Mouse (Mus musculus) heart, embryonic 12.5 days (tissue): ENCODE measurements around the gene Galp. TPM values are rescaled to one million over a fixed set of nuclear protein-coding genes. Genes with fewer than 3 reads are reported as not detected.

Experiments used
- ATAC-seq: fragments of 200-750 bp; cut with Nextera tagmentation; 2 replicates; pipeline ENCODE4 v1.8.0; 2017; ENCODE audit warnings: moderate TSS enrichment, moderate library complexity; ENCODE audit not compliant: insufficient number of reproducible peaks, low FRiP score
- H3K27ac ChIP-seq: fragments of 300-500 bp; sonication (generic); 2 replicates; pipeline ENCODE4 v1.5.1; 2016; ENCODE audit warnings: mild to moderate bottlenecking, moderate library complexity; ENCODE audit not compliant: poor library complexity, severe bottlenecking
- H3K27me3 ChIP-seq: fragments of 300-500 bp; sonication (generic); replicated peaks from 2 replicates; pipeline ENCODE4 v1.6.1; 2016; ENCODE audit warnings: mild to moderate bottlenecking, moderate library complexity
- H3K36me3 ChIP-seq: fragments of 300-500 bp; sonication (generic); 2 replicates; pipeline ENCODE4 v1.6.1; 2016; ENCODE audit warnings: mild to moderate bottlenecking, moderate library complexity
- H3K4me1 ChIP-seq: fragments of 300-500 bp; sonication (generic); replicated peaks from 2 replicates; pipeline ENCODE4 v1.6.1; 2016; ENCODE audit warnings: mild to moderate bottlenecking
- H3K4me2 ChIP-seq: fragments of 300-500 bp; sonication (generic); 2 replicates; pipeline ENCODE4 v1.6.1; 2016; ENCODE audit warnings: mild to moderate bottlenecking, moderate library complexity
- H3K4me3 ChIP-seq: fragments of 300-500 bp; sonication (generic); 2 replicates; pipeline ENCODE4 v1.5.1; 2016; ENCODE audit warnings: mild to moderate bottlenecking
- H3K9ac ChIP-seq: fragments of 300-500 bp; sonication (generic); 2 replicates; pipeline ENCODE4 v1.6.1; 2016; ENCODE audit warnings: mild to moderate bottlenecking, moderate library complexity
- H3K9me3 ChIP-seq: fragments of 300-500 bp; sonication (generic); replicated peaks from 2 replicates; pipeline ENCODE4 v1.6.1; 2016; ENCODE audit warnings: mild to moderate bottlenecking, moderate library complexity
- WGBS: fragments of 180-500 bp; shearing (Covaris S2); methylation state at CpG from one replicate; pipeline ENCODE4 v1.1.7; 2016; 5-methylcytosine and 5-hydroxymethylcytosine counted together
- polyA plus RNA-seq: library from polyadenylated mRNA; unstranded; fragments of >200 nt; fragmentation: Nextera tagmentation; extraction: Ambion mirVana; gene quantifications from 2 replicates; pipeline ENCODE4 v1.2.1, GENCODE M21; 2016

The Galp gene
- not detected in 2 replicates for polyA plus RNA-seq

DNA sequence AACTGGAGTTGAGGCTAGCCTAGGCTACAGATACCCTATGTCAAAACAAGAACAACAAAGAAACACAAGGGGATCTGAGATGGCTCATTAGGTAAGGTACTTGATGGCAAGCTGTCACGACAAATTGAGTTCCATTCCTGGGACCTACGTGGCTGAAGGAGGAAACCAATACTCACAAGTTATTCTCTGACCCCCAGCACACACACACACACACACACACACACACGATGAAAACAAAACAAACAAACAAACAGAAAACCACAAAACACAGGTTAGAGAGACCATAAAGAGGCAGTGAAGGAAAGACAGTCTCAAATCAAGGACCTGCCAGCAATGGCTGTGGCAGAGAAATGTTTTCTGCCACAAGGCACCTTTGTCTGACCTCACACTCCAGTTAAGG is at the start of gene Galp:
Gene Galp, plus strand, starts transcription at position 301 of the 400 bp plus-strand sequence.
- Histone ChIP-seq H3K36me3 (no peaks in the 10 kb centered on the region), H3K27ac (no peak within 1 kb of the TSS), H3K9ac (no peak within 1 kb of the TSS), H3K27me3 (no peaks in the 10 kb centered on the region; the same call in 1 of the 2 replicates), H3K9me3 (peaks cover 9% of the 10 kb centered on the region), H3K4me3 (no peak within 1 kb of the TSS), H3K4me2 (no peak within 1 kb of the TSS), H3K4me1 (no peaks in the 10 kb centered on the region)
- no peak for ATAC-seq
- 59% methylated on average over 3 of the region's 3 CpGs for WGBS

GRCm38 (mm10) chr7:6147688-6148087 is 49.2 kb upstream of the Galp start:
- ATAC-seq = no peak
- Histone ChIP-seq H3K4me1 (peaks cover 79% of the 10 kb centered on the region), H3K36me3 (no peaks in the 10 kb centered on the region), H3K27ac (peak overlapping the region; percentile 60), H3K9me3 (no peaks in the 10 kb centered on the region), H3K27me3 (no peaks in the 10 kb centered on the region), H3K9ac (peak overlapping the region; percentile 39; the same call in 1 of the 2 replicates), H3K4me3 (no peak overlapping the region), H3K4me2 (no peak overlapping the region)
- 72% methylated on average over 5 of the region's 5 CpGs for WGBS

DNA sequence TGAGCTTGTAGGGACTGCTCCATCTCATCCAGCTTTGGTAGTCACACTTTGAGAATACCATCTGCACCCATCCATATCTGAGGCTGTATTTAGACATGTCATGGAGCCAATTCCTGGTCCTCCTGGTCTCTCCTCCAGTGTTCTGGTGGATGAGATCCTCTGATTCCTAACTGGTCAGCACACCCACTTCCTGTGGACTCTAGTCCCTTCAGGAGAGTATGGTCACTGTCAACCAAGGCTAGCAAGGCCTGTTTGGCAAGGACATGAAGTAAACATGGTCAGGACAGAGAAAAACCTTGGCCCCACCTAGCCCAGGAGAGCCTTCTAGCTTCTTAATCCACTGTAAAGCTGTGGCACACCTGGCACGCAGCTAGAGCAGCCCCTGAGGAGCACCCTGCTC is 45.6 kb upstream of the Galp start:
- H3K9me3 ChIP-seq = no peaks in the 10 kb centered on the region
- H3K4me3 ChIP-seq = no peak overlapping the region
- H3K27me3 ChIP-seq = no peaks in the 10 kb centered on the region
- WGBS = 68% methylated on average over 1 of the region's 1 CpGs
- no peak overlapping the region for H3K9ac ChIP-seq
- no peak overlapping the region for H3K4me2 ChIP-seq
- no peaks in the 10 kb centered on the region for H3K36me3 ChIP-seq
- no peak overlapping the region for H3K27ac ChIP-seq
- ATAC-seq = no peak
- peaks cover 69% of the 10 kb centered on the region for H3K4me1 ChIP-seq

DNA sequence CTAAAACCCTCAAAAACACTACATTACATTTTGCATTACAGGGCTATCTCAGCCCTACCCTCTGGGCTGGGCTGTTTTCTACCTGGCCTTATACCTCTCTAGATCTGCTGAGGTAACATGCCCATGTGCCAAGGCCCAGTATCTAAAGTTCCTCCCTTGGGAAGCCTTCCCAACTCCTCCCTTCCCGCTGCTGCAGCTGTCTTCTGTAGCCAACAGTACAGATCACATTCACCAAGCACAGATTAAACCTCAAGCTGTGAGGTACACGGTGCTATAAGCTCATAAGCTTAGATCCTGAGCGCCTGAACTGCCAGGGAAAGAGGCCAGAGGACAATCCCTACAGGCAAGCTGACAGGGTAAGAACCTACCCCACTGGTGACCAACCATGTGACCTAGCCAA is 44.9 kb upstream of the Galp start:
- H3K27me3 ChIP-seq = no peaks in the 10 kb centered on the region
- peaks cover 66% of the 10 kb centered on the region for H3K4me1 ChIP-seq
- H3K9me3 ChIP-seq = no peaks in the 10 kb centered on the region
- H3K36me3 ChIP-seq = no peaks in the 10 kb centered on the region
- 83% methylated on average over 3 of the region's 3 CpGs for WGBS
- ATAC-seq = no peak
- H3K9ac ChIP-seq = no peak overlapping the region
- no peak overlapping the region for H3K4me3 ChIP-seq
- H3K4me2 ChIP-seq = no peak overlapping the region
- no peak overlapping the region for H3K27ac ChIP-seq

DNA sequence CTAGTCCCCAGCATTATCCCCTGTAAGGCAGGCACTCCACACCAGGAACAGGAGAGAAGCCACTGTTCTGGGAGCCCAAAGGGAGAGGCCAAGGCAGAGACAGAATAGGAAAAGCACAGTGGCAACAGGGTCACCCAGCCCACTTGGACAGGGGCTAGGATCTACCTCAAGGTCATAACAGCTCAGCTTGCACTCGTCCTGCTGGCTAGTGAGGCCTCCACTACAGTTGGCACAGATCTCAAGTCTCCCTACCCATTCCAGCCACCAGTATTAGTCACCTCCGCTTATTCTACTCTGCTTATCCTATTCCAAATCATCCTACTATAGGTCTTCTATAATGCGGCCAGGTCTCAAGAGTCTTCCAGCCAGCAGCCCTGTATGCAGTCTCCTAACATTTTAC is 43.8 kb upstream of the Galp start:
- Histone ChIP-seq H3K4me1 (peaks cover 55% of the 10 kb centered on the region), H3K27ac (no peak overlapping the region)

GRCm38 (mm10) chr7:6154164-6154563 is 42.7 kb upstream of the Galp start:
- H3K27ac ChIP-seq = peak overlapping the region; percentile 95
- H3K9ac ChIP-seq = peak overlapping the region; percentile 97
- 55% methylated on average over 5 of the region's 5 CpGs for WGBS

More for the DNA sequence above, 43.8 kb upstream of the Galp start:
- no peak overlapping the region for H3K4me3 ChIP-seq
- 87% methylated on average over 3 of the region's 3 CpGs for WGBS
- ATAC-seq = no peak
- no peaks in the 10 kb centered on the region for H3K9me3 ChIP-seq
- no peaks in the 10 kb centered on the region for H3K36me3 ChIP-seq
- no peaks in the 10 kb centered on the region for H3K27me3 ChIP-seq
- H3K4me2 ChIP-seq = no peak overlapping the region
- H3K9ac ChIP-seq = 0 out of 2 replicates have a peak overlapping the region, but pooled peaks have one; percentile 12

DNA sequence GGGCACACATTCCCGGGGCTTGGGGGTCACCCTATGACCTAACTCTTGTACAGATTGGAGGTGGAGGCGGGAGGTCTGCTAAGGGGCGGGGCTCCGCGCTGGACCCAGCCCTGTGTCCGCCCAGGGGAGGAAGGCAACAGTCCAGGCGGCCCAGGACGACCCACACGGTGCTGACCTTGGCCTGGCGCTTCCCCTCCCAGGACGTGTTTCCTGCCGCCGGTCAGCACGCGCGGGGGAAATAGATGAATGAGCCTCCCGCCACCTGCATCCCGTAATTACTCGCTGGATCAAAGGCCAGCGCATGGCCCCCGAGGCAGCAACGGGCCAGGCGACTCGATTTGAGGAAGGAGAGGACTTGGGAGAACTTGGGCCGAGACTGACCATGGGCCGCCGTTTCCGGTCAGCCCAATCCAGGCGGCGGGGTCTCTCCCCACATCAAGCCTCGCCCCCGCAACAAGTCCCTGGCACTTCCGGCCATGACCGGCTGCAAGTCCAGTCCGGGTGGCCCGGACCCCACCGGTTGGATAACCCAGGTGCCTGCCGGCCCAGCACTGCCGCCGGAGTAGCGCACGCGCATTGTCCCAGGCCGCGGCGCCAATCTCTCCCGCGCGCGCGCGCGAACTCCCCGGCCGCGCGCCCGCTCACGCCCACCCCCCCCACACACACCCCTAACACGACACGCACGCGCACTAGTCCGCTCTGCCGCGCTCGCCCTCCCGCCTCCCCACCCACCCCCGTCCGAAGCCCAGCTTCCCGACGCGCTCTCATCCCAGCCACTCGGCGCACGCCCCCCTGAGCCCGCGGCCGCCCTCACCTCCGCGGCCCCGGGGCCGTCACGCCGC is 41.6 kb upstream of the Galp start:
- peak; percentile 83 for ATAC-seq
- peak overlapping the region; percentile 97 for H3K9ac ChIP-seq
- WGBS = under 1% methylated on average over 82 of the region's 85 CpGs
- no peaks in the 10 kb centered on the region for H3K27me3 ChIP-seq
- peak overlapping the region; percentile 81 for H3K4me3 ChIP-seq
- no peaks in the 10 kb centered on the region for H3K36me3 ChIP-seq
- H3K9me3 ChIP-seq = no peaks in the 10 kb centered on the region
- H3K4me2 ChIP-seq = peak overlapping the region; percentile 76
- peaks cover 43% of the 10 kb centered on the region for H3K4me1 ChIP-seq
- H3K27ac ChIP-seq = peak overlapping the region; percentile 95

More at GRCm38 (mm10) chr7:6154164-6154563, 42.7 kb upstream of the Galp start:
- ATAC-seq = no peak
- H3K9me3 ChIP-seq = no peaks in the 10 kb centered on the region
- H3K4me2 ChIP-seq = peak overlapping the region; percentile 76
- no peaks in the 10 kb centered on the region for H3K27me3 ChIP-seq
- H3K4me3 ChIP-seq = peak overlapping the region; percentile 81
- H3K36me3 ChIP-seq = no peaks in the 10 kb centered on the region
- H3K4me1 ChIP-seq = peaks cover 45% of the 10 kb centered on the region

GRCm38 (mm10) chr7:6155901-6156411 is 40.9 kb upstream of the Galp start, which contains the start of gene Zfp787:
TSS of gene Zfp787 (minus strand) at chr7:6155997.
- no peaks in the 10 kb centered on the region for H3K36me3 ChIP-seq
- peak within 1 kb of the TSS; percentile 81 for H3K4me3 ChIP-seq
- peak within 1 kb of the TSS; percentile 76 for H3K4me2 ChIP-seq
- H3K27me3 ChIP-seq = no peaks in the 10 kb centered on the region
- H3K4me1 ChIP-seq = peaks cover 41% of the 10 kb centered on the region
- under 1% methylated on average over 53 of the region's 54 CpGs for WGBS
- no peaks in the 10 kb centered on the region for H3K9me3 ChIP-seq
- ATAC-seq = peak; percentile 95
- peak within 1 kb of the TSS; percentile 97 for H3K9ac ChIP-seq
- peak within 1 kb of the TSS; percentile 95 for H3K27ac ChIP-seq

- Histone ChIP-seq H3K36me3 (no peaks in the 10 kb centered on the region), H3K27me3 (no peaks in the 10 kb centered on the region), H3K4me2 (peak overlapping the region; percentile 61), H3K4me1 (peaks cover 32% of the 10 kb centered on the region), H3K4me3 (peak overlapping the region; percentile 81), H3K27ac (no peak overlapping the region), H3K9ac (peak overlapping the region; percentile 54), H3K9me3 (no peaks in the 10 kb centered on the region)
- no peak for ATAC-seq
- 45% methylated on average over 9 of the region's 9 CpGs for WGBS
Observed at GRCm38 (mm10) chr7:6156901-6157472, 39.9 kb upstream of the Galp start.

DNA sequence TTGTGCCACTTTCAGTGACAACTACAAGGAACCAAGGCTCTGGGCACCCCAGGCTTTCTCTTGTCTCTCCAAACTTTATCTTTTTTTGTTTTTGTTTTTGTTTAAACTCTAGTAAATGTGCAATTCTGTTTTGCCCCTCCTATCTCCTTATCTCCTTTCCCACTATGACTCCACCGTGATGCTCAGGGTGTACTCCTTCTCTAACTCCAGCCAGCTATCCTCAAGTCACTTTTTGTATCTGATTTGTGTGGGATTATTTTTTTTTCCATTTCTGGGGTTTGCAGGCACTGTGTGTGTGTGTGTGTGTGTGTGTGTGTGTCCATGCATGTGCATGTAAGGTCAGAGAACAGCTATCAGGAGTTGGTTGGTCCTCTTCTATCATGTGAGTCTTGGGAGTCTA is 39.4 kb upstream of the Galp start:
- WGBS = 38% methylated on average over 1 of the region's 1 CpGs
- Histone ChIP-seq H3K4me3 (no peak overlapping the region), H3K4me1 (peaks cover 28% of the 10 kb centered on the region), H3K9me3 (no peaks in the 10 kb centered on the region), H3K36me3 (no peaks in the 10 kb centered on the region), H3K9ac (no peak overlapping the region), H3K4me2 (no peak overlapping the region), H3K27ac (no peak overlapping the region), H3K27me3 (no peaks in the 10 kb centered on the region)
- no peak for ATAC-seq

GRCm38 (mm10) chr7:6159604-6160003 is 37.3 kb upstream of the Galp start:
- ATAC-seq = no peak
- no peak overlapping the region for H3K4me3 ChIP-seq
- no peaks in the 10 kb centered on the region for H3K9me3 ChIP-seq
- 83% methylated on average over 3 of the region's 3 CpGs for WGBS
- no peak overlapping the region for H3K9ac ChIP-seq
- H3K27ac ChIP-seq = no peak overlapping the region
- no peaks in the 10 kb centered on the region; the same call in 1 of the 2 replicates for H3K27me3 ChIP-seq
- H3K36me3 ChIP-seq = no peaks in the 10 kb centered on the region
- H3K4me2 ChIP-seq = no peak overlapping the region
- H3K4me1 ChIP-seq = peaks cover 8% of the 10 kb centered on the region
